Comparison of ENCODE assay signal across 13 mouse cellular contexts in genomic region chr15:84591573-84592139, GRCm38 (mm10). TPM values are rescaled to one million over a fixed set of nuclear protein-coding genes. Genes with fewer than 3 reads are reported as not detected.
A peak's percentile ranks its signal among the peaks of the same experiment; 100 is the strongest.
DNase-seq lines count a peak whose midpoint lies in the region; ATAC-seq and TF ChIP-seq lines count a peak whose summit lies in the region.
"Had no signal": no experiment of that assay in that cellular context is flagged by ENCODE, and none has a peak within 500 bp of the region (broad histone marks: within the 10 kb centered on the region; RNA-seq: fewer than 3 reads in every experiment).

No protein-coding gene starts in this region.

- TF ChIP-seq CTCF in liver, embryonic 14.5 days (IDR thresholded peaks at IDR 0.05; ENCODE audit: low read depth) = no peak

- no peak overlapping the region for H3K27ac ChIP-seq in liver, embryonic 14.5 days
- H3K27ac ChIP-seq in forebrain, embryonic 15.5 days (replicated peaks) = peak overlapping the region; percentile 15; the same call in 1 of the 2 replicates
- H3K27ac ChIP-seq: hindbrain, embryonic 14.5 days had no signal

- WGBS in liver, embryonic 14.5 days (ENCODE audit: insufficient replicate concordance) = 49% methylated on average over 13 of the region's 13 CpGs
- 11% methylated on average over 13 of the region's 13 CpGs for WGBS in forebrain, embryonic 15.5 days

- no peaks in the 10 kb centered on the region for H3K9me3 ChIP-seq in liver, embryonic 14.5 days (ENCODE audit: control insufficient read depth, low read length)
- no peaks in the 10 kb centered on the region for H3K9me3 ChIP-seq in forebrain, embryonic 15.5 days

- no peaks in the 10 kb centered on the region for H3K27me3 ChIP-seq in liver, embryonic 14.5 days (ENCODE audit: control insufficient read depth, insufficient read depth, low read length)
- H3K27me3 ChIP-seq in forebrain, embryonic 15.5 days = no peaks in the 10 kb centered on the region

- H3K36me3 ChIP-seq in liver, embryonic 14.5 days (replicated peaks; ENCODE audit: control insufficient read depth, insufficient read depth, low read depth) = no peaks in the 10 kb centered on the region
- H3K36me3 ChIP-seq in forebrain, embryonic 15.5 days = no peaks in the 10 kb centered on the region

- H3K9ac ChIP-seq in liver, embryonic 14.5 days (replicated peaks) = no peak overlapping the region
- H3K9ac ChIP-seq in forebrain, embryonic 15.5 days (replicated peaks) = no peak overlapping the region
- H3K9ac ChIP-seq: hindbrain, embryonic 14.5 days had no signal

- H3K4me3 ChIP-seq in liver, embryonic 14.5 days (ENCODE audit: insufficient read depth in 1 of 2, low read depth in 2 of 2, low read length in 2 of 2) = no peak overlapping the region
- H3K4me3 ChIP-seq in forebrain, embryonic 15.5 days = no peak overlapping the region

- H3K4me2 ChIP-seq in liver, embryonic 14.5 days (ENCODE audit: low read depth) = no peak overlapping the region
- no peak overlapping the region for H3K4me2 ChIP-seq in forebrain, embryonic 15.5 days (replicated peaks)
- H3K4me2 ChIP-seq: hindbrain, embryonic 14.5 days had no signal

- ATAC-seq in liver, embryonic 14.5 days (ENCODE audit: insufficient read depth) = no peak
- ATAC-seq in forebrain, embryonic 15.5 days (replicated peaks) = peak; percentile 58
- ATAC-seq: CD4-positive, CD25-positive, alpha-beta regulatory T cell, adult 4 months; intestine, postnatal 0 days had no signal

- no peak for TF ChIP-seq EP300 in liver, embryonic 14.5 days (IDR thresholded peaks at IDR 0.05; ENCODE audit: low read depth)

- peak in 2 of 3 experiments; percentile 26 to 29 for DNase-seq in liver, embryonic 14.5 days (ENCODE audit: low read depth in 3 of 3, low spot score in 3 of 3)
- DNase-seq in liver = no peak
- DNase-seq in embryo, embryonic 11 days = peak; percentile 55
- DNase-seq in retina, postnatal 1 day = peak; percentile 56
- no peak for DNase-seq in lung, postnatal 25 days (ENCODE audit: low spot score)
- no peak for DNase-seq in kidney, adult 18-20 months
- DNase-seq: cerebellum, postnatal 36 days; kidney, postnatal 14 days; lung, postnatal 14 days had no signal

- peaks cover 0 to 9% of the 10 kb centered on the region in 2 experiments; a peak in 1 of 4 replicates for H3K4me1 ChIP-seq in liver, embryonic 14.5 days (replicated peaks; ENCODE audit: control insufficient read depth in 2 of 2, insufficient read depth in 2 of 2, low read length in 1 of 2)
- peaks cover 48% of the 10 kb centered on the region for H3K4me1 ChIP-seq in forebrain, embryonic 15.5 days

RNA-seq across cellular contexts. Expression of gene Rtl6, which starts 34.0 kb away (rescaled TPM):
- polyA plus RNA-seq in liver, embryonic 14.5 days (2012; rRNA removed) = 0.52 and 0.56 TPM in 2 replicates
- polyA plus RNA-seq in liver, embryonic 14.5 days (2014; fragmentation: Nextera tagmentation; extraction: Ambion mirVana) = 0.44 and 0.52 TPM in 2 replicates
- 65.1 and 68.2 TPM in 2 replicates for polyA plus RNA-seq in forebrain, embryonic 15.5 days (2015; fragmentation: Nextera tagmentation; extraction: Ambion mirVana)

Comparison
In these comparisons a context has a peak if more than half of its experiments do, and no peak if none do; other contexts are left out.
1. DNase-seq: peak in liver, embryonic 14.5 days (2 of 3), embryo, embryonic 11 days (single experiment) and retina, postnatal 1 day (single experiment); none in liver (single experiment), lung, postnatal 25 days (single experiment) and kidney, adult 18-20 months (single experiment).
2. RNA of gene Rtl6, which starts 34.0 kb away (polyA plus RNA-seq): 65.1 to 68.2 TPM in forebrain, embryonic 15.5 days; 0.44 to 0.56 TPM in liver, embryonic 14.5 days; every median in the first group is over 10 times any median in the second.